Mouse (Mus musculus): ENCODE results near the gene Psmd11. TPM values are rescaled to one million over a fixed set of nuclear protein-coding genes. Genes with fewer than 3 reads are reported as not detected.

The Psmd11 gene
- polyA plus RNA-seq, 1 experiment from 2014 or later: 174 TPM

- WGBS: 79% methylated on average over 5 of the region's 5 CpGs
- no peaks in the 10 kb centered on the region for H3K27me3 ChIP-seq (ENCODE audit: control insufficient read depth, insufficient read depth, low read length)
- H3K4me2 ChIP-seq (ENCODE audit: low read length): no peak overlapping the region
- peaks cover 16 to 37% of the 10 kb centered on the region in 2 experiments for H3K4me1 ChIP-seq (ENCODE audit: control insufficient read depth in 2 of 2, insufficient read depth in 2 of 2, low read length in 2 of 2)
- no peak for ATAC-seq (ENCODE audit: insufficient number of reproducible peaks, insufficient read depth, low FRiP score, low read depth)
- no peak overlapping the region for H3K27ac ChIP-seq (replicated peaks in 1 of 2; ENCODE audit: control insufficient read depth in 1 of 2, insufficient read depth in 1 of 2, low read depth in 2 of 2, low read length in 2 of 2)
- no peaks in the 10 kb centered on the region for H3K36me3 ChIP-seq (ENCODE audit: control insufficient read depth, insufficient read depth, low read length)
- no peak overlapping the region for H3K9ac ChIP-seq (ENCODE audit: low read length)
- no peak overlapping the region for H3K4me3 ChIP-seq (ENCODE audit: control insufficient read depth in 1 of 2, insufficient read depth in 1 of 2, low read depth in 1 of 2, low read length in 2 of 2)
- H3K9me3 ChIP-seq (ENCODE audit: control insufficient read depth, low read length): no peaks in the 10 kb centered on the region
Observed at GRCm38 (mm10) chr11:80493186-80493585, 64.8 kb downstream of the Psmd11 start.

DNA sequence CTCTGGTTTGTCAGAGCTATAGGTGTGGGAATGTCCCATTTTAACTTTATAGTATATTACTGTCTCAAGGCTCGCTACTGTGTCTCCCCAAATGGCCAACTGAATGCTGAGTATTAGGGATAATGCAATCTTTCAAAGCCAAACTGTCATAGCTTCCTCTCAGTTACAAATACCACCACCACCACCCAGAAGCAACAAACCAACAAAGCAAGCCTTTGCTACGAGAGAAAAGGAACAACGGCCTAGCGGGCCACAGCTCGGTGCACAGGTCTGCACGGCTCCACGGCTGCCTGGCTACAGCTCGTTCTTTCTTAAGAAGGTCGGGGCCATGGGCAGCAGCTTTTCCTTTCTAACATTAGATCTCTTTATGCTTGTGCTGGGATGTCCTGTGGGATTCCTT lies 66.4 kb downstream of the Psmd11 start:
- WGBS: 92% methylated on average over 9 of the region's 9 CpGs
- Histone ChIP-seq H3K27me3 (ENCODE audit: control insufficient read depth, insufficient read depth, low read length) (no peaks in the 10 kb centered on the region), H3K36me3 (ENCODE audit: control insufficient read depth, insufficient read depth, low read length) (no peaks in the 10 kb centered on the region), H3K9me3 (ENCODE audit: control insufficient read depth, low read length) (no peaks in the 10 kb centered on the region), H3K4me1 (ENCODE audit: control insufficient read depth in 2 of 2, insufficient read depth in 2 of 2, low read length in 2 of 2) (peaks cover 22 to 43% of the 10 kb centered on the region in 2 experiments), H3K9ac (ENCODE audit: low read length) (no peak overlapping the region), H3K4me2 (ENCODE audit: low read length) (no peak overlapping the region), H3K27ac (replicated peaks in 1 of 2; ENCODE audit: control insufficient read depth in 1 of 2, insufficient read depth in 1 of 2, low read depth in 2 of 2, low read length in 2 of 2) (no peak overlapping the region), H3K4me3 (ENCODE audit: control insufficient read depth in 1 of 2, insufficient read depth in 1 of 2, low read depth in 1 of 2, low read length in 2 of 2) (no peak overlapping the region)
- ATAC-seq (ENCODE audit: insufficient number of reproducible peaks, insufficient read depth, low FRiP score, low read depth): no peak

DNA sequence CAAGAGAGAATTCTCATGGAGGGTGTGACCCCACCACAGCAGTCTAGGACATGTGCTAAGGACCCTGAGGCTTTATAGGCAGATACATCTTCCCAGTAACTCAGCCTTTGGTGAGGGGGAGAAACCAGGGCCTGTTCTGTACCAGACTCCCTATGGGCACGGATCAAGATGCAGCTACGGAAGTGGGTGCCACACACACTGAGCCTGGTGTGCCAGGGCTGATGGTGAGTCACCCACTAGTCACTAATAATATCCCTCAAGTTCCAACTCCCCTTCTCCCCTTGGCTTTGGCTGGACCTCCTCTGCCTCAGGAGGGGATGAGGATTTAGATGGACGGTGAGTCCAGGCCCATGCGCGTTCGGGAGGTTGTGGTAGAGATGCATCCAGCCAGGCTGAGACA lies 67.6 kb downstream of the Psmd11 start:
- no peak for ATAC-seq (ENCODE audit: insufficient number of reproducible peaks, insufficient read depth, low FRiP score, low read depth)
- Histone ChIP-seq H3K27ac (replicated peaks in 1 of 2; ENCODE audit: control insufficient read depth in 1 of 2, insufficient read depth in 1 of 2, low read depth in 2 of 2, low read length in 2 of 2) (no peak overlapping the region), H3K27me3 (ENCODE audit: control insufficient read depth, insufficient read depth, low read length) (no peaks in the 10 kb centered on the region), H3K4me3 (ENCODE audit: control insufficient read depth in 1 of 2, insufficient read depth in 1 of 2, low read depth in 1 of 2, low read length in 2 of 2) (no peak overlapping the region), H3K36me3 (ENCODE audit: control insufficient read depth, insufficient read depth, low read length) (no peaks in the 10 kb centered on the region), H3K4me2 (ENCODE audit: low read length) (no peak overlapping the region), H3K9me3 (ENCODE audit: control insufficient read depth, low read length) (no peaks in the 10 kb centered on the region), H3K9ac (ENCODE audit: low read length) (no peak overlapping the region), H3K4me1 (ENCODE audit: control insufficient read depth in 2 of 2, insufficient read depth in 2 of 2, low read length in 2 of 2) (peaks cover 19 to 41% of the 10 kb centered on the region in 2 experiments)
- 92% methylated on average over 6 of the region's 6 CpGs for WGBS

GRCm38 (mm10) chr11:80496640-80497039 lies 68.2 kb downstream of the Psmd11 start:
- H3K27ac ChIP-seq (replicated peaks in 1 of 2; ENCODE audit: control insufficient read depth in 1 of 2, insufficient read depth in 1 of 2, low read depth in 2 of 2, low read length in 2 of 2): no peak overlapping the region
- H3K4me2 ChIP-seq (ENCODE audit: low read length): no peak overlapping the region
- H3K4me3 ChIP-seq (ENCODE audit: control insufficient read depth in 1 of 2, insufficient read depth in 1 of 2, low read depth in 1 of 2, low read length in 2 of 2): no peak overlapping the region
- H3K9me3 ChIP-seq (ENCODE audit: control insufficient read depth, low read length): no peaks in the 10 kb centered on the region
- peaks cover 19 to 38% of the 10 kb centered on the region in 2 experiments for H3K4me1 ChIP-seq (ENCODE audit: control insufficient read depth in 2 of 2, insufficient read depth in 2 of 2, low read length in 2 of 2)
- no peaks in the 10 kb centered on the region for H3K27me3 ChIP-seq (ENCODE audit: control insufficient read depth, insufficient read depth, low read length)
- ATAC-seq (ENCODE audit: insufficient number of reproducible peaks, insufficient read depth, low FRiP score, low read depth): no peak
- no peak overlapping the region for H3K9ac ChIP-seq (ENCODE audit: low read length)
- WGBS: 87% methylated on average over 1 of the region's 1 CpGs
- H3K36me3 ChIP-seq (ENCODE audit: control insufficient read depth, insufficient read depth, low read length): no peaks in the 10 kb centered on the region

- no peak for ATAC-seq (ENCODE audit: insufficient number of reproducible peaks, insufficient read depth, low FRiP score, low read depth)
- H3K9ac ChIP-seq (ENCODE audit: low read length): no peak overlapping the region
- peak overlapping the region in 1 of 2 experiments; percentile 33; a peak in 1 of 4 replicates for H3K27ac ChIP-seq (replicated peaks in 1 of 2; ENCODE audit: control insufficient read depth in 1 of 2, insufficient read depth in 1 of 2, low read depth in 2 of 2, low read length in 2 of 2)
- WGBS: 45% methylated on average over 10 of the region's 10 CpGs
- H3K27me3 ChIP-seq (ENCODE audit: control insufficient read depth, insufficient read depth, low read length): no peaks in the 10 kb centered on the region
- no peaks in the 10 kb centered on the region for H3K36me3 ChIP-seq (ENCODE audit: control insufficient read depth, insufficient read depth, low read length)
- H3K4me3 ChIP-seq (ENCODE audit: control insufficient read depth in 1 of 2, insufficient read depth in 1 of 2, low read depth in 1 of 2, low read length in 2 of 2): no peak overlapping the region
- H3K9me3 ChIP-seq (ENCODE audit: control insufficient read depth, low read length): no peaks in the 10 kb centered on the region
- H3K4me2 ChIP-seq (ENCODE audit: low read length): no peak overlapping the region
- peaks cover 18 to 36% of the 10 kb centered on the region in 2 experiments for H3K4me1 ChIP-seq (ENCODE audit: control insufficient read depth in 2 of 2, insufficient read depth in 2 of 2, low read length in 2 of 2)
Observed at GRCm38 (mm10) chr11:80497225-80497919, 69.0 kb downstream of the Psmd11 start.

GRCm38 (mm10) chr11:80498328-80499070 lies 70.1 kb downstream of the Psmd11 start:
- Histone ChIP-seq H3K27me3 (ENCODE audit: control insufficient read depth, insufficient read depth, low read length) (no peaks in the 10 kb centered on the region), H3K4me1 (ENCODE audit: control insufficient read depth in 2 of 2, insufficient read depth in 2 of 2, low read length in 2 of 2) (peaks cover 15 to 27% of the 10 kb centered on the region in 2 experiments), H3K4me2 (ENCODE audit: low read length) (peak overlapping the region; percentile 47), H3K36me3 (ENCODE audit: control insufficient read depth, insufficient read depth, low read length) (no peaks in the 10 kb centered on the region), H3K9ac (ENCODE audit: low read length) (no peak overlapping the region; the same call in 1 of the 2 replicates), H3K9me3 (ENCODE audit: control insufficient read depth, low read length) (no peaks in the 10 kb centered on the region), H3K4me3 (ENCODE audit: control insufficient read depth in 1 of 2, insufficient read depth in 1 of 2, low read depth in 1 of 2, low read length in 2 of 2) (no peak overlapping the region), H3K27ac (replicated peaks in 1 of 2; ENCODE audit: control insufficient read depth in 1 of 2, insufficient read depth in 1 of 2, low read depth in 2 of 2, low read length in 2 of 2) (peak overlapping the region; percentile 52 to 57)
- no peak for ATAC-seq (ENCODE audit: insufficient number of reproducible peaks, insufficient read depth, low FRiP score, low read depth)
- 41% methylated on average over 11 of the region's 11 CpGs for WGBS

- Histone ChIP-seq H3K4me2 (ENCODE audit: low read length) (no peak overlapping the region), H3K4me1 (ENCODE audit: control insufficient read depth in 2 of 2, insufficient read depth in 2 of 2, low read length in 2 of 2) (peaks cover 21 to 31% of the 10 kb centered on the region in 2 experiments), H3K36me3 (ENCODE audit: control insufficient read depth, insufficient read depth, low read length) (no peaks in the 10 kb centered on the region), H3K27ac (replicated peaks in 1 of 2; ENCODE audit: control insufficient read depth in 1 of 2, insufficient read depth in 1 of 2, low read depth in 2 of 2, low read length in 2 of 2) (peak overlapping the region in 1 of 2 experiments; percentile 57; a peak in 2 of 4 replicates), H3K27me3 (ENCODE audit: control insufficient read depth, insufficient read depth, low read length) (no peaks in the 10 kb centered on the region), H3K9me3 (ENCODE audit: control insufficient read depth, low read length) (no peaks in the 10 kb centered on the region), H3K9ac (ENCODE audit: low read length) (no peak overlapping the region), H3K4me3 (ENCODE audit: control insufficient read depth in 1 of 2, insufficient read depth in 1 of 2, low read depth in 1 of 2, low read length in 2 of 2) (no peak overlapping the region)
- no peak for ATAC-seq (ENCODE audit: insufficient number of reproducible peaks, insufficient read depth, low FRiP score, low read depth)
- WGBS: 62% methylated on average over 4 of the region's 4 CpGs
Observed at GRCm38 (mm10) chr11:80499550-80499952, 71.1 kb downstream of the Psmd11 start.

All from heart, embryonic 14.5 days (tissue).